Mouse (Mus musculus): ENCODE measurements around the gene Bnc1.

GRCm38 (mm10) chr7:82012472-82012871 lies 20.4 kb upstream of the Bnc1 start:
- TF ChIP-seq CTCF (IDR thresholded peaks at IDR 0.05; ENCODE audit: extremely low read depth, insufficient read depth, insufficient read length, insufficient replicate concordance) (no peak), POLR2A (IDR thresholded peaks at IDR 0.05; ENCODE audit: low read depth, low read length) (no peak)
